Mouse (Mus musculus): ENCODE measurements around the gene Dgki. TPM values are rescaled to one million over a fixed set of nuclear protein-coding genes. Genes with fewer than 3 reads are reported as not detected.

The Dgki gene
- polyA plus RNA-seq, 1 experiment = not detected

DNA sequence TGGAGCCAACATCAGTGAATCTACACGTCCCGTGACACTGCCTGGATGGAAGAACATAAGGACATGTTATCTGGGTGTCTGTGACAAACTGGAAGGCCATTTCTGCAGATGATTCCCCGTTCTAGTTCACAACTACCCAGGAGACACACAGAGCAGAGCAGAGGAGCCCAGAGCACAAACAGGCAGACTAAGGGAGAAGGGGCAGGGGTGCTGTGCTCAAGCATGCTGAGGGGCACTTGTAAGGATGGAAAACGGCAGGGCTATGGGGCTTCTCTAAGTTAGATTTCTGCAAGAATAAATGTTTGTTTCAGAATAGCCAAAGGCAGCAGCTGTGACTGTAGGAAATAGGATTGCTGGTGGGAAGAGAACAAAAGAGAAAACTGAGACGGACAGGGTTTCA is 408.2 kb downstream of the Dgki start:
- Histone ChIP-seq H3K4me3 (ENCODE audit: insufficient read depth, low read depth, low read length) (no peak overlapping the region), H3K27ac (ENCODE audit: insufficient read depth, low read depth, low read length) (no peak overlapping the region), H3K4me1 (ENCODE audit: control insufficient read depth, insufficient read depth, low read length) (no peaks in the 10 kb centered on the region)
- 71% methylated on average over 5 of the region's 5 CpGs for WGBS
- TF ChIP-seq POLR2A (IDR thresholded peaks at IDR 0.05; ENCODE audit: insufficient read depth, low read depth, low read length) (no peak), CTCF (IDR thresholded peaks at IDR 0.05; ENCODE audit: insufficient read depth, low read depth, low read length) (no peak)

DNA sequence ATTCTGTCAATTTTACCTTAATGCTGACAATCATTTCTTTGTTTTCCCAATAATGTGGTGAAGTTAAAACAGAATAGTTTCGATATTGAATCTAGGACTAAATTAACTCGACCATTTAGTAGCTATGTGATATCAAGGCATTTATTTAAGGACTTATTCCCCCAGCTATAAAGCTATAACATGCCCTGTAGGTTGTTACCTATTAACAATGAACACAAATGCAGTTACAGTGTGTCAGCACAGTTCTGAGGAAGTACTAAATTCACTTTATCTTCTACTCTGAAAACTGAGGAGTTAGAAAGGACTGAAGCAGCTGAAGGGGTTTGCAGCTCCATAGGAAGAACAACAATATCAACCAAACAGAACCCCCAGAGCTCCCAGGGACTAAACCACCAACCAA is 409.2 kb downstream of the Dgki start:
- H3K27ac ChIP-seq (ENCODE audit: insufficient read depth, low read depth, low read length) = no peak overlapping the region
- H3K4me3 ChIP-seq (ENCODE audit: insufficient read depth, low read depth, low read length) = no peak overlapping the region
- WGBS = 39% methylated on average over 2 of the region's 2 CpGs
- no peaks in the 10 kb centered on the region for H3K4me1 ChIP-seq (ENCODE audit: control insufficient read depth, insufficient read depth, low read length)
- TF ChIP-seq CTCF (IDR thresholded peaks at IDR 0.05; ENCODE audit: insufficient read depth, low read depth, low read length) = no peak
- no peak for TF ChIP-seq POLR2A (IDR thresholded peaks at IDR 0.05; ENCODE audit: insufficient read depth, low read depth, low read length)

DNA sequence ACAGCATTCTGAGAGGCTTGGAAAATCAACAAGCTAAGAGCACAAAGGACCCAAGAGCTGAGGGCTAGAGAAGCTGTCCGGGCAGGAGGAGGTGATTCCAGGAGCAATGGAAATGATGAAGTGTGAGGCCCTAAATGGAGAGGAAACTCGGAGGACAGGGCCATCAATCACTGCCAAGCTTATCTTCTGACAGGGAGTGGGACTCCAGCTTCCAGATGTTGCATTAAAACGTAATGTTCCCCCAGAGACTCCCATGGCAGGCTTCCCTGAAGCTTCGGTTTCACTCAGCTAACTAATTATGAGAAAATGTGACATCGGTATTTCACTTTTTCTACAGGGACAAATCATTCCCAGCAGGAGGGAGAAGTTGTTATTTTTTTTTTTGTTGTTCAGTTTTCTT is 409.7 kb downstream of the Dgki start:
- Histone ChIP-seq H3K4me1 (ENCODE audit: control insufficient read depth, insufficient read depth, low read length) (no peaks in the 10 kb centered on the region), H3K4me3 (ENCODE audit: insufficient read depth, low read depth, low read length) (no peak overlapping the region), H3K27ac (ENCODE audit: insufficient read depth, low read depth, low read length) (no peak overlapping the region)
- WGBS = 63% methylated on average over 5 of the region's 5 CpGs
- TF ChIP-seq POLR2A (IDR thresholded peaks at IDR 0.05; ENCODE audit: insufficient read depth, low read depth, low read length) (no peak), CTCF (IDR thresholded peaks at IDR 0.05; ENCODE audit: insufficient read depth, low read depth, low read length) (no peak)

DNA sequence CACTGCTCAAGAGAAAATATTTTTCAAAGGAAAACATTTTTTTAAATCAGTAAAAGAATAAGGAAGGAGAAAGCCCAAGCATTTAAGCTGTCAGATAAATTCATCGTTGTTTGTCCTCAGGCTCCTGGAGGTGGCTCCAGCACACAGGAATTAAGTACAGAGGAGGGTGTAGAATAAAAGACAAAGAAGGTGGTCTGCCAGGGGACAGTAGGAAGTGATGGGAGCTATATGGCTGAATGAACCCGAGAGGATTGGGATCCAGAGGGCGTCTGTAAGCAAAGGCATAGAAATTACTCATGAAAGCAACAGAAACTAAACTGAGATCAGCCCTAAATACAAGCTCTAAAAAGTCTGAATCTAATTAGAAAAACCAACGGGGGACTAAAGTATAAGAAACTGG is 418.7 kb downstream of the Dgki start:
- H3K27ac ChIP-seq (ENCODE audit: insufficient read depth, low read depth, low read length) = no peak overlapping the region
- 23% methylated on average over 4 of the region's 4 CpGs for WGBS

DNA sequence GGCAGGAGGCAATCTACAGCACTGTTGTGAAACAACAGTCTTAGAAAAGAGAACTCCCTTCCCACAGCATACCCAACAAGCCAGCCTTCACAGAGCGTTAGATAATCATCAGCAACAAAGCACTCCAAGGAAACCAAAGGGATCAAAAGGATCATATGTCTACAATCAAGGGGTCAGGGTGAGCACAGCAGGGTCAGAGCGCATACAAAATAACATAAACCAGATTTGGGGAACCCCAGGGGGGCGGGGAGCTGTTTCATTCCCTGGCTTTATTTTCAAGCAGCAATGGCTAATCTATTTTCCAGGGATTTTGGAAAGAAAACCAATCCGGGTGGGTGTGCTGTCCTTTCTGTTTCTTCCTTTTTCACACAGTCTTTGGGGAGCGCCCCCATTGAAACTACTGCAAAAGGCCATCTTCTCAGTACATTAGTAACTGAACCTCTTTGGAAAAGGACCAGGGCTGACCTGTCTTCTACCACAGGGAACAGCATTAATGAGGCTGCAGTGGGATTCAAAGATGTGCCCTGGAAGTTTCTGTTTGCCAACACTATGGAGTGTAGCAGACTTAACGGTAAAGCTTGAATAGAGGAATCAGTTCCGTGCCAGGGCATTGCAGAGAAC is 419.2 kb downstream of the Dgki start:
- TF ChIP-seq POLR2A (IDR thresholded peaks at IDR 0.05; ENCODE audit: insufficient read depth, low read depth, low read length) (no peak), CTCF (IDR thresholded peaks at IDR 0.05; ENCODE audit: insufficient read depth, low read depth, low read length) (no peak)
- Histone ChIP-seq H3K27ac (ENCODE audit: insufficient read depth, low read depth, low read length) (no peak overlapping the region), H3K4me3 (ENCODE audit: insufficient read depth, low read depth, low read length) (no peak overlapping the region), H3K4me1 (ENCODE audit: control insufficient read depth, insufficient read depth, low read length) (no peaks in the 10 kb centered on the region)
- WGBS = 52% methylated on average over 7 of the region's 7 CpGs

More for the DNA sequence above, 418.7 kb downstream of the Dgki start:
- Histone ChIP-seq H3K4me1 (ENCODE audit: control insufficient read depth, insufficient read depth, low read length) (no peaks in the 10 kb centered on the region), H3K4me3 (ENCODE audit: insufficient read depth, low read depth, low read length) (no peak overlapping the region)
- TF ChIP-seq POLR2A (IDR thresholded peaks at IDR 0.05; ENCODE audit: insufficient read depth, low read depth, low read length) = no peak
- TF ChIP-seq CTCF (IDR thresholded peaks at IDR 0.05; ENCODE audit: insufficient read depth, low read depth, low read length) = no peak

DNA sequence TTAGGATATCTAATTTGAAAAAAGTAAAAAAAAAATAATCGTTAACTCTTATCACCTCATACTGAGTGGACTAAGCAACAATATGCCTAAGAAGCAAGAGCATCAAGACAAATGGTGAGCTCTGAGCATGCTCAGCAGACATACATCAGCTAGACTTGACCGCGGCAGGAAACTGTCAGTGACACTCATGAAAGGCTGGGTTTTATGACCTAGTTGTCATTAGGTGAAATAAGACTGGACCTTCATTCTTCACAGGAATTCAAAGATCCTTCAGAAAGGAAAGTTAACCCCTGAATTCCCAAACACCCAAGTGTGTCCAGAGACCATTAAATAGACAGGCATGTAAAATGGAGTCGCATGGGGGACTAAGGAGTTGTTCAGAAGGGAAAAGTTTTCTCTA is 422.6 kb downstream of the Dgki start:
- no peaks in the 10 kb centered on the region for H3K4me1 ChIP-seq (ENCODE audit: control insufficient read depth, insufficient read depth, low read length)
- TF ChIP-seq POLR2A (IDR thresholded peaks at IDR 0.05; ENCODE audit: insufficient read depth, low read depth, low read length) (no peak), CTCF (IDR thresholded peaks at IDR 0.05; ENCODE audit: insufficient read depth, low read depth, low read length) (no peak)
- H3K4me3 ChIP-seq (ENCODE audit: insufficient read depth, low read depth, low read length) = no peak overlapping the region
- WGBS = 94% methylated on average over 4 of the region's 4 CpGs
- H3K27ac ChIP-seq (ENCODE audit: insufficient read depth, low read depth, low read length) = no peak overlapping the region

DNA sequence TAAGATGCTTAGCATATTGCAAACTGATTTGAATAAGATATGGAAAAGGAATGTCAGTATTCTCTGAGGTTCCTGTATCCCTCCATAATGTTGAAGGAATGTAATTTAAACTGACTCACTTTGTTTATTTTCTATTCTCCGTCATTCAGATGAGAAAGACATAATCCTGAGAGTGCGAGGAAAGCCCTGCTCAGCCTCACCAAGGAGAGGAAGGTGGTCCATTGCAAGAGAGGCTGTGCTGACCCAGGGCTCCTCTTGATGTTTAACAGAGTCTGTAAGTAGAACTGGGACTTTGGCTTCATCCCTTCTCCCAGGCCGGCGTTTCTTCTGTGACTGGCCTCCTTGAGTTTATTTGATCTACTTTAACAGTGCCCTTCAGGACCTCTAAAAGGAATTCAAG is 423.6 kb downstream of the Dgki start:
- no peak overlapping the region for H3K27ac ChIP-seq (ENCODE audit: insufficient read depth, low read depth, low read length)
- TF ChIP-seq POLR2A (IDR thresholded peaks at IDR 0.05; ENCODE audit: insufficient read depth, low read depth, low read length) (no peak), CTCF (IDR thresholded peaks at IDR 0.05; ENCODE audit: insufficient read depth, low read depth, low read length) (no peak)
- 57% methylated on average over 4 of the region's 4 CpGs for WGBS
- no peak overlapping the region for H3K4me3 ChIP-seq (ENCODE audit: insufficient read depth, low read depth, low read length)
- no peaks in the 10 kb centered on the region for H3K4me1 ChIP-seq (ENCODE audit: control insufficient read depth, insufficient read depth, low read length)

DNA sequence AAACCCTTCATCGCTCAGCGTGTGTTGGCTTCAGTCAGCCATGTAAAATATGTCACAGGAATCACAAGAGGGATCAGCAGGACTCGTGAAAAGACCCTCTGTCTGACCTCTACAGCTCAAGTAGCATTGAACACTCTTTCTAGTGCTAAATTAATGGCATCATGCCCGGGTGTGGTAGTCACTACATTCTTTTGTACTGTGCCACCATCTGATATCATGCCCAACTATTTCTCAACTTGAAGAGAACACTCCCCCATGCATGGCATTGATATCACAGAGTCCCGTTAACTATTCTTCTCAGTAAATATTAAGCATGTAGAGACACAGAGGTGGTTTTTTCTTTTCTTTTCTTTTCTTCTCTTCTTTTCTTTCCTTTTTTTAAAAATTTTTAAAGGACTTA is 424.1 kb downstream of the Dgki start:
- WGBS = 56% methylated on average over 5 of the region's 5 CpGs
- Histone ChIP-seq H3K27ac (ENCODE audit: insufficient read depth, low read depth, low read length) (no peak overlapping the region), H3K4me3 (ENCODE audit: insufficient read depth, low read depth, low read length) (no peak overlapping the region), H3K4me1 (ENCODE audit: control insufficient read depth, insufficient read depth, low read length) (no peaks in the 10 kb centered on the region)
- TF ChIP-seq CTCF (IDR thresholded peaks at IDR 0.05; ENCODE audit: insufficient read depth, low read depth, low read length) (no peak), POLR2A (IDR thresholded peaks at IDR 0.05; ENCODE audit: insufficient read depth, low read depth, low read length) (no peak)

DNA sequence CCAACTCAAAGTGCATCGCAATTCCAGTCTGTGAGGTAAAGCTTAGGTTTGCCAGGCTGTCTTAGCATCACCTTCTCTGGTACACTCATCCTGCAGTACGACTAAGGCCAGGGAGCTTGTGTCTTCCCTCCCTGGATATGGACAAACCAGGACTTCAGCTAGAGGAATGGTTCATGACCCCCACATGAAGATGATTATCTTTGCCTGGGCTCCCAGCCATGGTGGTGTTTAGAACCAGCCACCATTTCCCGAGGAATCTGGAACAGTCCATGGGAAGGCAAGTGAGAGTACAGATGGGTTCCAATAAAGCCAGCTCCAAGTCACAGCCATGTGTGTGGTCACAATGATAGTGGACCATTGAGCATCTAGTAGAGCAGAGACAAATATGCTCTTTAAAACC is 427.1 kb downstream of the Dgki start:
- H3K27ac ChIP-seq (ENCODE audit: insufficient read depth, low read depth, low read length) = no peak overlapping the region
- 79% methylated on average over 3 of the region's 3 CpGs for WGBS
- TF ChIP-seq CTCF (IDR thresholded peaks at IDR 0.05; ENCODE audit: insufficient read depth, low read depth, low read length) (no peak), POLR2A (IDR thresholded peaks at IDR 0.05; ENCODE audit: insufficient read depth, low read depth, low read length) (no peak)
- H3K4me1 ChIP-seq (ENCODE audit: control insufficient read depth, insufficient read depth, low read length) = no peaks in the 10 kb centered on the region
- H3K4me3 ChIP-seq (ENCODE audit: insufficient read depth, low read depth, low read length) = no peak overlapping the region

DNA sequence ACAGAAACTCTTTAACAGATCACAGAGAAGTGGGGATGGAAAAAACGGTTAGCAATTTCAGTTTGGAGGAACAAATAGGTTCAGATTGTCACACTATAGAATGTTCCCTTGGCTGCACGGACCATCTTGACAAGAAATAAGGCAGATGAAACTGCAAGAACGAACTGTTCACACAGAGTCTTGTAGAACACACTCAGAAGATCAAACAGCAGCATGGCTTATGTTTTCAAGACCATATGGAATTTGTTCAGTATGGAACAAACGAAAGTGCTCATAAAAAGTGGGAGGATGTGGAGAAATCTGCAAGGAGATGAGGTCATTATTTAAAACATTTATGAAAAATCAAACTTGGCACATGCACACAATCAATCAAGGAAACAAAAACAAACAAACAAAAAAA is 431.8 kb downstream of the Dgki start:
- 0 out of 2 replicates have a peak overlapping the region, but pooled peaks have one; percentile 4 for H3K27ac ChIP-seq (ENCODE audit: insufficient read depth, low read depth, low read length)
- no peak overlapping the region for H3K4me3 ChIP-seq (ENCODE audit: insufficient read depth, low read depth, low read length)
- WGBS = 65% methylated on average over 4 of the region's 4 CpGs

More for the DNA sequence above, 431.8 kb downstream of the Dgki start:
- no peaks in the 10 kb centered on the region for H3K4me1 ChIP-seq (ENCODE audit: control insufficient read depth, insufficient read depth, low read length)
- TF ChIP-seq POLR2A (IDR thresholded peaks at IDR 0.05; ENCODE audit: insufficient read depth, low read depth, low read length) (no peak), CTCF (IDR thresholded peaks at IDR 0.05; ENCODE audit: insufficient read depth, low read depth, low read length) (no peak)
